Mouse (Mus musculus) c-Kit-negative CD71-positive TER-119-positive erythroid progenitor cells, embryonic 14.5 days (primary cell): ENCODE results near the gene Atp8a2.

Experiments used
- DNase-seq: peaks from one replicate; pipeline ENCODE4 v3.0.0-alpha.2; 2013; ENCODE audit warnings: low read depth, low spot score

The Atp8a2 gene

GRCm38 (mm10) chr14:60152373-60152772, 44.6 kb downstream of the Atp8a2 start:
- DNase-seq, result no peak

DNA sequence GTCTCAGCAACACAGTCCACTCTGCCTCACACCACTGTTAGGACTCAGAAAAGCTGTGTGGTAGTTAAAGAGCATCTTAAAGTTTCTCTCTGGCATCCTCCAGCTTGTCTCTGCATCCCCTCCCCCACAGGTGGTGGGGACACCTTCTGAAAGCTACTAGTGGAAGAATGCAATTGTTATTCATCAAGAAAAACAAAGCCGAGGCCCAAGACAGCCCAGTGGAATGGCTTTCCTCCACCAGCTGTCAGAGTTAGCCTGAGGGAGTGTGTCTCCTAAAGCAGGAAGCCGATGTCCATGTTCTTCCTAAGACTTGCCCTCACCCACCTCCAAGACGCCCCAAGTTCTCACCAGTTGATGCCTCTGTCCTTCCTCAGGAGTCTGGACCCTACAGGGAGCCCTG, 48.1 kb downstream of the Atp8a2 start:
- DNase-seq, result no peak

GRCm38 (mm10) chr14:60143234-60143633, 53.7 kb downstream of the Atp8a2 start:
- no peak for DNase-seq

GRCm38 (mm10) chr14:60138339-60138738, 58.6 kb downstream of the Atp8a2 start:
- no peak for DNase-seq

DNA sequence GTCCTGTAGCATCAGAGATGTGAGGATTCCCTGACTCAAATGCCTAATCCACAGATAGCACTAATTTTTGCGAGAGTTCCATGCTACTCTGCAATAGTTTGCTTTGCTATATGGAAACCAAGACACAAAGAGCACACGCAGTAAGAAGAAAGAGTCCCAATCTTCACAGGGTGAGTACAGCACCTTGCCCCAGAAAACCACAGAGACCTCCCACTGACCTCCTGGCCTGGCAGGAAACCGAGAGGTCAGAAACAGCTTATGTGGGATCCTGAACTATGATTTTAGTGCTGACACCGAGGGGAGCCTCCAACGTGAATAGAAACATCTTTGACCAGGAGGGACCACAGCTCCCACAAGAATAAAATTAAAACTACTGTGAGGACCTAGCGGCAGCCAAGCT, 59.2 kb downstream of the Atp8a2 start:
- no peak for DNase-seq

GRCm38 (mm10) chr14:60135801-60136200, 61.2 kb downstream of the Atp8a2 start:
- DNase-seq, result no peak

DNA sequence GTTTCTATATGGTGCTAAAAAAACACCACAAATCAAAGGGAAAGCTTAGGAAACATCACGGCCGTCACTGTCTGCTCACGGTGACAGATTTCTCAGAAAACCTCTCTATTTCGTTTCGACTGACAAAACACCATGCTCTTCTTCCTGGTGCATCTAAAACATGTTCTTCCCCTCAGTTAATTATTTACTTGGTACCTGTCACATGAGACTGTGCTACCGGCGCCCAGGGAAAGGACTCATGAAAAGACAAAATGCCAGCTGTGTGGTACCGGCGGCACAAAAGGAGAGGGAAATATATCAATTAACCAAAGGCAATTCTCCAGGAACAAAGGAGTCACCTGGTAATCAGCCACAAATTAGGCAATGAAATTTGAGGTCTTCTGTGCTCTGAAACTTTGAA, 62.3 kb downstream of the Atp8a2 start:
- DNase-seq, result no peak

DNA sequence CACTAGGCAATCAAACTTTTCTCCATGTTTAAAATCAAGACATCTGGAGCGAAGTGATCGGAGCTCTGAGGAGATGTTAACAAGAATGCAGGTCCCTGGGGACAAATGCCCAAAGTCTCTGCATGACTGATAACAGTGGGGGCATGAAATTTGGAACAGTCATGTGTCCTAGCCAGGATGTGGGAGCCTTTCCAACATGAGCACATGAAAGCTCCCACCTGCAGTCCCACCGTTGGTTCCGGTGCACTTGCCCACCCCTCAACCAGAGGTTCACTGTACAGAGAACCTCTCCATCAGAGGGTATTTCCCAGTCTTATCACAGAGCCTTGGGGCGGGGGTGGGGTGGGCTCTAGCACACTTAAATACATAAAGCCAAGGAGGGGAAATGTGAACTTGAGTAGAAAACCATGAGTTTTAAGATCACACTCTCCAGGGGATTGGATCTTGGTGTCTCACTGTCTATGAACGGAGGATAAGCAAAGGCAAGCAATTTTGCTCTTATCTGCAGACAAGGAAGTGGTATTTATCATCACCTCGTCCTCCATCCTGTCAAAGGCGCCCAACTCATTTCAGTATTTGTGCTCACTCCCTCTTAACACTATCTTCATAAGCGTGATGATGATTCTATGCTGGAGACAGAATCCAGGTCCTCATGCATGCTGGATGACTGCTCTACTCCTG, 65.6 kb downstream of the Atp8a2 start:
- DNase-seq, result no peak

DNA sequence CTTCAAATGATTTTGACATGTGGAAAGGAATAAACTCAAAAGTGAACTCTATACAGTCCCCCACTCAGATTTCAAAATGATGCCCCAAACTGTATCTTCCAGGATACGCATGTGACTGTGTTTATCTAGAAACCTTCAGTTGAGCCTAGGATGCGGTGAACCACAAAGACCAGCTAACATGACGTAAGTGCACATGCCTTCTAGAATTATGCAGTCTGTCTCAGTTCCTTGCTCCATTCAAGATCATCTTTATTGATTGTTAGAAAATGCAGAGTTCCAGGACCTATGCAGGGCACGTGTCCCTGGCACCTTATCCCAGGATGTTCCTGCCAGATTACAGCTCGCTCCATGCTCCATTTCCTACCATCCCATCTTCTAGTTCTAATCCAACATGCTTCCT, 67.4 kb downstream of the Atp8a2 start:
- DNase-seq, result no peak

- DNase-seq, result no peak
Observed at GRCm38 (mm10) chr14:60125202-60125601, 71.8 kb downstream of the Atp8a2 start.

DNA sequence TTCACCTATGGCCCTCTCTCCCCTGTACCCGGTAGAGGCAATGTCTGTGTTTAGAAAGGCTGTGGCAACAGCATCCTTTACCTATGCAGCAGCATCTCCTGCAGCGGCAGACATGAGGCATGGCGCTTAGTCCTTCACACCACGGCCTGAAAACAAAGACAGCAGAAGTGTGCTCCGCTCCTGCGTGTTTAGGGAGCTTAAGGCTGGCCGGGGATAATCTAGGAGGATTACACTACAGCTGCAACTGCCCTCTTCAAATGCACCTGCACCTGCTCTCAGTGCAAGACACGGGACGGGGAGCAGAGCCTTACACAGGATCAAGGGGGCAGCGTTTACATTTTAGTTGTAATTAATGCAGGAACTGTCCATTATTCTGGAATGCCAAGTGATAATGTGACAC, 75.4 kb downstream of the Atp8a2 start:
- no peak for DNase-seq

GRCm38 (mm10) chr14:60117792-60118585, 79.0 kb downstream of the Atp8a2 start:
- no peak for DNase-seq

DNA sequence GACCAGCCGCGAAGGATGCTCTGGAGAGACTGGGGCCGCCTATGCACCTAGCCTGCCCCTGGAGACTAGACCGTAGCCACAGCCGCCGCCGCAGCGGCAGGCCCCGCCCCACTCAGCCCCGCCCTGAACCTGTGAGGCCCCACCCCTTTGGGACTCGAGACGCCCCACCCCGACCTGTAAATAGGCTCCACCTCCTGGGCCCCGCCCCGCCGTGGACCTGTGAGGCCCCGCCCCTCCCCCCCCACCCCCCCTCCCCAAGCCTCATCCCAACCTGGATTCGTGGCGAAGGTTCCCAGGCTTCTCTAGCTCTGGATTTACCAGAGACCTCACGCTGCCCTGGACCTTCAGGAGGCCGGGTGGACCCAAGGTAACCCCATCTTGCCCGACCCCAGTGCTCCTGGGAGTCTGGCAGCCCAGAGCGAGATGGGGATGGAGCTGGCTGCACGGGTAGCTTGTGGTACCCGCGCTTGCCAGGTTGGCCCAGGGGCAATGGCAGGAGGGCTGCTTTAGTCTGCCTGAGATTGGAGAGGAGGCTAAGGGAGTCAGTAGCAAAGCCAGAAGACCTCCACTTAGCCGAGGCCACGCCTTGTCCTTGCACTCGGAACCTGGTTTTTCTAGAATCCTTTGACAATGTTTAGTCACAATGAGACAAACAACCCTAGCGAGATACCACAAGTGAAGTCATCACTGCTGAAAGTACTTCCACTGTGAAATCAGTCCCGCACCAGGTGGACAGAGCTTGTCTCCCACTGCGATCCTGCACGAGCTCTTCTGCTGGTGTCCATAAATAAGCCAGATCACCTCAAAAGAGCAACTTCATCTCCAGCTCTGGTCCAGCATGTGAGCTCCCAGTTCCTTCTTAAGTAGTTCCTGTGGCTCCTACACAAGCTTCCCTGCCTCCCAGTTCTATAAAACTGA, 109.9 kb downstream of the Atp8a2 start:
- no peak for DNase-seq

DNA sequence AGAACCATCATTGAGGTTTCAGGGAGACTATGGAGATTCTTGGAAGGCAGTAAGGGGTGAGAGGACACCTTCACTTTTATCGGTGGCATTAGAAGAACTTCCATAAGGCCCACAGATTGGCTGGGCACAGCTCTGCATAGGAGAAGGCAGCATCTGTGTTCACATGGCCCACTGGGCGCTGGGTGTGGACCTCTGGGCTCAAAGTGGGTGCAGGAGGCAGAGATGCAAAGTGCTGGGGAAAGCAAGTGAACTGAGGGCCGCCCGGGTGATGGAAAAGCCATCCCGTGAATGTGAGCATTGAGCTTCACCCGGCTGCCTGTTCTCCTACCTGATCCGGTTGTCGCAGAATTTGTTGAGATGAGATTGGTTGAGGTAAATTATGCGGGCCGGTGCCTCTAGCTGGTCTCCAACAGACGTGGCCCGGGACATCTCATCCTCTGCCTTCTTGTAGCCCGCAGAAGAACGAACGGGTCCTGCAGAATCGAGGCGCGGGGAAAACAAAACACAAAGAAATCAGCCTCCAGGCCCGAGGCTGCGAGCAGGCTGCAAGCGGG, 110.6 kb downstream of the Atp8a2 start:
- no peak for DNase-seq

GRCm38 (mm10) chr14:60082771-60083170, 114.2 kb downstream of the Atp8a2 start:
- no peak for DNase-seq

- DNase-seq, result no peak
Observed at GRCm38 (mm10) chr14:60072496-60072895, 124.5 kb downstream of the Atp8a2 start.

DNA sequence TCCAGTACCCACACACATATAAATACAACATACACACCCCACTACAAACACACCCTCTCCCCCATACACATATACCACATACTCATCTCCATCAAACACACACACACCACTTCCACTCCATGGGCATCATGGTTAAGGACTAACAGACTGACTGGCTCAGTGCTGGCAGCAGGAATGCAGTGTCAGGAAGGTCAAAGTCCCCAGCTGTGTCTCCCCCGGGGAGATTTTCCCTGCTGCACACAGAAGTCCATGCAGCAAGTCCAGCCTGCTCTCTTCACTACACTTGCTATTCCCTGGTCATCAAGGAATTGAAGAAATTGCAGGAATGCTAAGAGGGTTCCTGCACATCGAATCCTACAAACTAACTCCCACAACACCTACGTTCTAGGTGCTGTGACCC, 131.8 kb downstream of the Atp8a2 start:
- no peak for DNase-seq

DNA sequence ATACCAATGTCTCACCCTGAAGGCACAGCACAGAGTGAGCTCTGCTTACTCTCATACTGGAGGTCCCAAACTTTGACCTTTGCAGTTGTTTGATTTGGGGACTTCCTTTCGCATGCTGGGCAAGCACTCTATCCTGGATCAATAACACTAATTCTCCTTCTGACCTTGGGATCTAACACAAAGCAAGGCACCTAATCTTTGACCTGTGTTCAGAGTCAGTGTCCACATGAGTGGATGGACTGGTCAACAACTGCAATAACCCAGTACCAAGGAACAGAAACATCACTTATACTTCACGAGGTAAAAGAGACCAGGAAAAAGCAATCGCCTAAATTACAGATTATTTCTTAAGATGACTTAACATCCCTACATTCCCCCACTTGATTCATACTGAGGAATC, 136.0 kb downstream of the Atp8a2 start:
- DNase-seq, result no peak

- DNase-seq, result no peak
Observed at GRCm38 (mm10) chr14:60058867-60059266, 138.1 kb downstream of the Atp8a2 start.

- no peak for DNase-seq
Observed at GRCm38 (mm10) chr14:60055231-60055630, 141.7 kb downstream of the Atp8a2 start.

DNA sequence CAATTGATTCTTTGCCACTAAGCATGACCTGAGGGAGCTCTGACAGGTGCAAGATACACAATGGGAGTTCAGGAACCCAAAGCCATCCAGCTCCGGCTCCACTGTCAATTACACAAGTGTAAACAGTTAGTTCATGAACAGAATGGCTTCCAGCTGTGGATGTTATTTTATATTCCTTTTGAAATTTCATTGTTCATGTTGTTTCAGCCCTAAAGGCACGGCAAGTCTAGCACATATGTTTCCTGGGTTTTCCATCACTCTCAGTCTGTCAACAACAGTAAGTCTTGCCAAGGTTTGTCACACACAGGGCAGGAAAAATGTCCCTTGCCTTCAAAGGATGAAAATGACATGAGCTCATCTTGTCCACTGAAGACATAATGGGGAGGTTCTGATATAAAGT, 166.3 kb downstream of the Atp8a2 start:
- DNase-seq, result no peak

DNA sequence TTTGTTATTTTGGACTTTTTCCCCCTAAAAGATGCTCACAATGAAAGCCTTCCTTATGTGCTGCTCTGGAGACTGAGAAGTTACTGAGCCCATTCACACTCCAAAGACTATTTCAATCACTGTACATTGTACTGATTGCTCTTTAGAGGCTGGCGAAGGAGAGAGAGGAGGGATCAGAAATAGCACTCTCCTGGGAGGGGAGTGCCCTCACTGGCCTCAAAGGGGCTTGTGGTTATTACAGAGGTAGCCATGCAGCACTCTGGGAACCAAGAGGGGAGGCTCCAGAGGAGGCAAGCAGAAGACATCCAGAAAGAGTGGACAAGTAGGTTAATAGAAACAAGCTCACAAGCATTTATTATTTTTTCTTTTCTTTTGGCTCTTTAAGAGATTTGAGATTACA, 169.8 kb downstream of the Atp8a2 start:
- no peak for DNase-seq
